Mouse (Mus musculus): ENCODE measurements around the gene Lect2. TPM values are rescaled to one million over a fixed set of nuclear protein-coding genes. Genes with fewer than 3 reads are reported as not detected.

Lect2 gene
- polyA plus RNA-seq, 1 experiment from 2014 or later: 93.6 TPM

DNA sequence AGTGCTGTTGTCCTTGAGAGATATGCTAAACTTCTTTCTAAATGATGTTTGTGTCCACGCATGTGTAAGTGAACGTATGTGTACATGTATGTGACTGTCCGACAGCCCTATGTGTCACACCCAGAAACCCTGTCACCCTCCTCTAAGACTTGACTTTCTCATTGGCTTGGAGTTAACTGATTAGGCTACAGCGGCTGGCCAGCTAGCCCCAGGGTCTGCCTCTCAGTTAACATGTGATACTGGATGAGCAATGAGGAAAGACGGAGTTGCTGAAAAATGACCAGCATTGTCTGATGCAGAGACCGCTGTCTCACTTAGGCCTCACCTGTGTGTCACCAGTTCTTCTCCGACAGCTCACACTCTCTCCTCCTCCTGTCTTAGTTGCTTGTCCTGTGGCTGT, 20.5 kb downstream of the Lect2 start:
- ATAC-seq: no peak
- no peaks in the 10 kb centered on the region for H3K36me3 ChIP-seq (replicated peaks; ENCODE audit: insufficient read depth, low read length)
- WGBS (ENCODE audit: insufficient replicate concordance): 82% methylated on average over 7 of the region's 7 CpGs
- 0 out of 2 replicates have a peak, but pooled peaks cover under 1% of the 10 kb centered on the region for H3K4me1 ChIP-seq (ENCODE audit: insufficient read depth)
- no peaks in the 10 kb centered on the region for H3K27me3 ChIP-seq (ENCODE audit: insufficient read depth, low read length)
- H3K4me2 ChIP-seq (ENCODE audit: low read depth, low read length): no peak overlapping the region
- TF ChIP-seq CTCF (IDR thresholded peaks at IDR 0.05; ENCODE audit: low read depth): no peak
- TF ChIP-seq EP300 (IDR thresholded peaks at IDR 0.05; ENCODE audit: low read depth): no peak
- H3K9me3 ChIP-seq (ENCODE audit: low read length): no peaks in the 10 kb centered on the region
- H3K4me3 ChIP-seq (ENCODE audit: low read depth, low read length): no peak overlapping the region
- no peak for DNase-seq
- no peak overlapping the region for H3K27ac ChIP-seq (ENCODE audit: low read depth)
- no peak overlapping the region for H3K9ac ChIP-seq (replicated peaks)

DNA sequence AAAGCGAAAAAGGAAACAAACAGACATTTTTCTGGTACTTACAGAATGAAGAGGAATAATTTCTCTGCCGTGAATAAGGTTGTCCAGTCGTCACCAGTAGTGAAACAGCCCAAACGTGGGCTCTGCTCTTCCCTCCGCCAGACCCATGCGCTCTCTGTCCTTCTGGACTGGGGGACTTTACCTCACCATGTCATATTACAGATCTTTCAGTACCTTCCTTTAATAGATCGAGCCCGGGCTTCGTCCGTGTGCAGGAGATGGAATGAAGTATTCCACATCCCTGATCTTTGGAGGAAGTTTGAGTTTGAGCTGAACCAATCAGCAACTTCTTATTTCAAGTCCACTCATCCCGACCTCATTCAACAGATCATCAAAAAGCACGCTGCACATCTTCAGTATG, 21.4 kb downstream of the Lect2 start:
- no peaks in the 10 kb centered on the region for H3K9me3 ChIP-seq (ENCODE audit: low read length)
- DNase-seq: no peak
- H3K9ac ChIP-seq (replicated peaks): no peak overlapping the region
- ATAC-seq: no peak
- H3K4me3 ChIP-seq (ENCODE audit: low read depth, low read length): no peak overlapping the region
- WGBS (ENCODE audit: insufficient replicate concordance): 73% methylated on average over 12 of the region's 12 CpGs
- H3K4me1 ChIP-seq (ENCODE audit: insufficient read depth): peaks cover 6% of the 10 kb centered on the region; the same call in 1 of the 2 replicates
- H3K27ac ChIP-seq (ENCODE audit: low read depth): no peak overlapping the region
- no peaks in the 10 kb centered on the region for H3K27me3 ChIP-seq (ENCODE audit: insufficient read depth, low read length)
- TF ChIP-seq CTCF (IDR thresholded peaks at IDR 0.05; ENCODE audit: low read depth): no peak
- TF ChIP-seq EP300 (IDR thresholded peaks at IDR 0.05; ENCODE audit: low read depth): no peak
- no peaks in the 10 kb centered on the region for H3K36me3 ChIP-seq (replicated peaks; ENCODE audit: insufficient read depth, low read length)
- no peak overlapping the region for H3K4me2 ChIP-seq (ENCODE audit: low read depth, low read length)

DNA sequence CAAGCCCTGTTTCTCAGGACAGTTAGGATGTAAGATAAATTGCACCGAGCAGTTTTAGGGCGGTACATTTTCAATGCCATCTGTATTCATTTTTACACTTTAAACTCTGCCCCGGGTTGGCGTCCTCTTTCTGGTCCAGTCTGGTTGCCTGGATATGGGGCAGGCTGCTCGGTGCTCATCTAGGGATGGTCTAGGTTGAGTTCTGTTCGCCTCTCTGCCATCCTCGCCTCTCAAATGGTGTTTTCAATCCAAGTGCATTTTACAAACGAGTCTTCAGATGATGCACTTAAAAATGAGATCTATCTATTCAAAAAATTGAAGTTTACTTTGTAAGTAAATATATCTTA, 25.5 kb downstream of the Lect2 start:
- 8% methylated on average over 8 of the region's 8 CpGs for WGBS (ENCODE audit: insufficient replicate concordance)
- no peak for TF ChIP-seq EP300 (IDR thresholded peaks at IDR 0.05; ENCODE audit: low read depth)
- TF ChIP-seq CTCF (IDR thresholded peaks at IDR 0.05; ENCODE audit: low read depth): no peak
- no peaks in the 10 kb centered on the region for H3K36me3 ChIP-seq (replicated peaks; ENCODE audit: insufficient read depth, low read length)
- H3K27me3 ChIP-seq (ENCODE audit: insufficient read depth, low read length): no peaks in the 10 kb centered on the region
- H3K9me3 ChIP-seq (ENCODE audit: low read length): no peaks in the 10 kb centered on the region
- peak overlapping the region; percentile 96 for H3K4me2 ChIP-seq (ENCODE audit: low read depth, low read length)
- DNase-seq (no peak), ATAC-seq (0 out of 2 replicates have a peak, but pooled peaks have one; percentile 7)
- H3K4me1 ChIP-seq (ENCODE audit: insufficient read depth): peaks cover 6% of the 10 kb centered on the region; the same call in 1 of the 2 replicates
- H3K27ac ChIP-seq (ENCODE audit: low read depth): peak overlapping the region; percentile 39; the same call in 1 of the 2 replicates
- H3K9ac ChIP-seq (replicated peaks): peak overlapping the region; percentile 63
- H3K4me3 ChIP-seq (ENCODE audit: low read depth, low read length): peak overlapping the region; percentile 61

- Histone ChIP-seq H3K27me3 (ENCODE audit: insufficient read depth, low read length) (no peaks in the 10 kb centered on the region), H3K27ac (ENCODE audit: low read depth) (peak within 1 kb of the TSS; percentile 39; the same call in 1 of the 2 replicates), H3K4me2 (ENCODE audit: low read depth, low read length) (peak within 1 kb of the TSS; percentile 96), H3K9me3 (ENCODE audit: low read length) (no peaks in the 10 kb centered on the region), H3K36me3 (replicated peaks; ENCODE audit: insufficient read depth, low read length) (no peaks in the 10 kb centered on the region), H3K4me3 (ENCODE audit: low read depth, low read length) (peak within 1 kb of the TSS; percentile 61), H3K9ac (replicated peaks) (peak within 1 kb of the TSS; percentile 63), H3K4me1 (ENCODE audit: insufficient read depth) (peaks cover 6% of the 10 kb centered on the region; the same call in 1 of the 2 replicates)
- TF ChIP-seq EP300 (IDR thresholded peaks at IDR 0.05; ENCODE audit: low read depth): no peak
- ATAC-seq: peak; percentile 100
- WGBS (ENCODE audit: insufficient replicate concordance): under 1% methylated on average over 55 of the region's 56 CpGs
- peak; percentile 96 for DNase-seq
Observed at GRCm38 (mm10) chr13:56522081-56522820, 26.1 kb downstream of the Lect2 start, which contains the start of gene Fbxl21. Fbxl21 (plus strand) TSS chr13:56522472.

GRCm38 (mm10) chr13:56516816-56517215, 31.5 kb downstream of the Lect2 start:
- WGBS (ENCODE audit: insufficient replicate concordance): 52% methylated on average over 7 of the region's 7 CpGs

GRCm38 (mm10) chr13:56516311-56516710, 32.0 kb downstream of the Lect2 start:
- no peaks in the 10 kb centered on the region for H3K36me3 ChIP-seq (replicated peaks; ENCODE audit: insufficient read depth, low read length)
- H3K27ac ChIP-seq (ENCODE audit: low read depth): no peak overlapping the region
- no peak overlapping the region for H3K9ac ChIP-seq (replicated peaks)
- TF ChIP-seq EP300 (IDR thresholded peaks at IDR 0.05; ENCODE audit: low read depth): no peak
- no peak for TF ChIP-seq CTCF (IDR thresholded peaks at IDR 0.05; ENCODE audit: low read depth)
- H3K4me2 ChIP-seq (ENCODE audit: low read depth, low read length): no peak overlapping the region
- no peaks in the 10 kb centered on the region for H3K4me1 ChIP-seq (ENCODE audit: insufficient read depth)
- H3K27me3 ChIP-seq (ENCODE audit: insufficient read depth, low read length): no peaks in the 10 kb centered on the region
- DNase-seq (no peak), ATAC-seq (no peak)
- no peaks in the 10 kb centered on the region for H3K9me3 ChIP-seq (ENCODE audit: low read length)
- no peak overlapping the region for H3K4me3 ChIP-seq (ENCODE audit: low read depth, low read length)
- 62% methylated on average over 4 of the region's 4 CpGs for WGBS (ENCODE audit: insufficient replicate concordance)

More at GRCm38 (mm10) chr13:56516816-56517215, 31.5 kb downstream of the Lect2 start:
- H3K36me3 ChIP-seq (replicated peaks; ENCODE audit: insufficient read depth, low read length): no peaks in the 10 kb centered on the region
- H3K9me3 ChIP-seq (ENCODE audit: low read length): no peaks in the 10 kb centered on the region
- H3K9ac ChIP-seq (replicated peaks): no peak overlapping the region
- no peak overlapping the region for H3K4me2 ChIP-seq (ENCODE audit: low read depth, low read length)
- H3K4me1 ChIP-seq (ENCODE audit: insufficient read depth): no peaks in the 10 kb centered on the region
- ATAC-seq (no peak), DNase-seq (no peak)
- no peak overlapping the region for H3K4me3 ChIP-seq (ENCODE audit: low read depth, low read length)
- TF ChIP-seq EP300 (IDR thresholded peaks at IDR 0.05; ENCODE audit: low read depth): no peak
- TF ChIP-seq CTCF (IDR thresholded peaks at IDR 0.05; ENCODE audit: low read depth): no peak
- no peak overlapping the region for H3K27ac ChIP-seq (ENCODE audit: low read depth)
- H3K27me3 ChIP-seq (ENCODE audit: insufficient read depth, low read length): no peaks in the 10 kb centered on the region

All from liver, postnatal 0 days (tissue).